Comparison of ENCODE assay signal across 7 mouse cellular contexts in the genomic region with DNA sequence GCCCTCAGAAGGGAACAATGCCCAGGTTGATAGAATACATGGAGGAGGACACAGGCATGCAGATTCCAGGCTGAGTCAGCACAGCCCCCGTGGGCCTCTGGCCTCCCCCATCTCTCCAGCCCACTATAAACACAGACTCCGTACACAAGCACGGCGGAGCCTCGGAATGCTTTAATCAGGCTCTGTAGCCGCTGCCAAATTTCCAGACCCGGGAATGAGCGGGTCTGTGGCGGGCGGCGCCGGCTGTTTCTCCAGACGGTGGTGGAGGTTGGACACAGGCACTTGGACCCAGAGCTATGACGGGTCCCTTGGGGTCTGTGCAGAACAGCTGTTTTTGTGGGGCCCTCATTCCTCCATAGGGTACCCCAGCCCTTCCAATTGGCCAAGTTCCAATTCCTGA. TPM values are rescaled to one million over a fixed set of nuclear protein-coding genes. Genes with fewer than 3 reads are reported as not detected.
DNase-seq lines count a peak whose midpoint lies in the region; ATAC-seq lines count a peak whose summit lies in the region.

No protein-coding gene starts in this region.

- H3K4me1 ChIP-seq in lung, embryonic 16.5 days (replicated peaks; ENCODE audit: control insufficient read depth, insufficient read depth, low read length) = peaks cover 23% of the 10 kb centered on the region
- peaks cover 23% of the 10 kb centered on the region for H3K4me1 ChIP-seq in forebrain, embryonic 16.5 days (replicated peaks; ENCODE audit: control insufficient read depth, insufficient read depth, low read length)
- peaks cover 43% of the 10 kb centered on the region for H3K4me1 ChIP-seq in intestine, embryonic 15.5 days (replicated peaks)

- no peak overlapping the region for H3K9ac ChIP-seq in lung, embryonic 16.5 days (ENCODE audit: low read length)
- H3K9ac ChIP-seq in forebrain, embryonic 16.5 days (replicated peaks; ENCODE audit: low read depth, low read length) = no peak overlapping the region
- H3K9ac ChIP-seq in intestine, embryonic 15.5 days = no peak overlapping the region

- no peak for DNase-seq in lung, adult 18-20 months
- peak; percentile 62 to 86 for DNase-seq in lung, postnatal 4 days
- no peak for DNase-seq in urinary bladder, postnatal 25 days (ENCODE audit: low spot score)

- H3K27me3 ChIP-seq in lung, embryonic 16.5 days (ENCODE audit: control insufficient read depth, insufficient read depth, low read depth, low read length) = no peaks in the 10 kb centered on the region
- no peaks in the 10 kb centered on the region for H3K27me3 ChIP-seq in forebrain, embryonic 16.5 days (replicated peaks; ENCODE audit: control insufficient read depth, insufficient read depth, low read length)
- H3K27me3 ChIP-seq in intestine, embryonic 15.5 days (replicated peaks) = no peaks in the 10 kb centered on the region

- H3K27ac ChIP-seq in lung, embryonic 16.5 days (ENCODE audit: low read length) = peak overlapping the region; percentile 42; the same call in 1 of the 2 replicates
- no peak overlapping the region for H3K27ac ChIP-seq in forebrain, embryonic 16.5 days (ENCODE audit: low read length)
- 0 out of 2 replicates have a peak overlapping the region, but pooled peaks have one; percentile 27 for H3K27ac ChIP-seq in intestine, embryonic 15.5 days

- H3K4me3 ChIP-seq in lung, embryonic 16.5 days (ENCODE audit: low read length) = no peak overlapping the region
- H3K4me3 ChIP-seq in forebrain, embryonic 16.5 days (replicated peaks; ENCODE audit: low read length) = no peak overlapping the region
- H3K4me3 ChIP-seq in intestine, embryonic 15.5 days (replicated peaks) = no peak overlapping the region

- ATAC-seq in lung, embryonic 16.5 days (ENCODE audit: low read depth) = peak; percentile 80
- ATAC-seq in forebrain, embryonic 16.5 days = peak; percentile 54; the same call in 1 of the 2 replicates
- ATAC-seq in intestine, embryonic 15.5 days = peak; percentile 37
- no peak for ATAC-seq in megakaryocyte, adult 5-6 weeks (ENCODE audit: poor library complexity, severe bottlenecking)

- WGBS in lung, embryonic 16.5 days = 17% methylated on average over 14 of the region's 14 CpGs
- 39% methylated on average over 14 of the region's 14 CpGs for WGBS in forebrain, embryonic 16.5 days
- 21% methylated on average over 14 of the region's 14 CpGs for WGBS in intestine, embryonic 15.5 days

- no peaks in the 10 kb centered on the region for H3K9me3 ChIP-seq in lung, embryonic 16.5 days (ENCODE audit: control insufficient read depth, low read length)
- no peaks in the 10 kb centered on the region for H3K9me3 ChIP-seq in forebrain, embryonic 16.5 days (ENCODE audit: control insufficient read depth, low read length)
- H3K9me3 ChIP-seq in intestine, embryonic 15.5 days = no peaks in the 10 kb centered on the region

- no peaks in the 10 kb centered on the region for H3K36me3 ChIP-seq in lung, embryonic 16.5 days (ENCODE audit: control insufficient read depth, insufficient read depth, low read length)
- no peaks in the 10 kb centered on the region for H3K36me3 ChIP-seq in forebrain, embryonic 16.5 days (ENCODE audit: control insufficient read depth, insufficient read depth)
- no peaks in the 10 kb centered on the region for H3K36me3 ChIP-seq in intestine, embryonic 15.5 days

- H3K4me2 ChIP-seq in lung, embryonic 16.5 days (ENCODE audit: low read depth, low read length) = no peak overlapping the region
- H3K4me2 ChIP-seq in forebrain, embryonic 16.5 days (ENCODE audit: low read length) = no peak overlapping the region
- no peak overlapping the region for H3K4me2 ChIP-seq in intestine, embryonic 15.5 days (replicated peaks)

RNA-seq across cellular contexts. Expression of a gene that starts 20.4 kb away (rescaled TPM):
- polyA plus RNA-seq in lung, embryonic 16.5 days (2015; fragmentation: Nextera tagmentation; extraction: Ambion mirVana) = 13.9 and 15.4 TPM in 2 replicates
- 41.1 and 51.0 TPM in 2 replicates for polyA plus RNA-seq in forebrain, embryonic 16.5 days (2015; fragmentation: Nextera tagmentation; extraction: Ambion mirVana)
- 14.8 and 15.0 TPM in 2 replicates for polyA plus RNA-seq in intestine, embryonic 15.5 days (2015; fragmentation: Nextera tagmentation; extraction: Ambion mirVana)
- total RNA-seq in megakaryocyte, adult 5-6 weeks (2015) = 2.7 and 3.9 TPM in 2 replicates
- total RNA-seq in megakaryocyte, adult 5-6 weeks (2017) = 2.2 TPM in 2 replicates

RNA-seq across cellular contexts. Expression of a gene that starts 45.6 kb away (rescaled TPM):
- polyA plus RNA-seq in lung, embryonic 16.5 days (2015; fragmentation: Nextera tagmentation; extraction: Ambion mirVana) = 0.68 and 0.75 TPM in 2 replicates
- 0.51 and 0.75 TPM in 2 replicates for polyA plus RNA-seq in forebrain, embryonic 16.5 days (2015; fragmentation: Nextera tagmentation; extraction: Ambion mirVana)
- polyA plus RNA-seq in intestine, embryonic 15.5 days (2015; fragmentation: Nextera tagmentation; extraction: Ambion mirVana) = 0.39 and 0.82 TPM in 2 replicates
- not detected in 2 replicates for total RNA-seq in megakaryocyte, adult 5-6 weeks (2015)
- 0.12 TPM in 1 of 2 replicates, not detected in the other for total RNA-seq in megakaryocyte, adult 5-6 weeks (2017)

RNA-seq across cellular contexts. Expression of a gene that starts 57.8 kb away (rescaled TPM):
- 28.8 and 29.4 TPM in 2 replicates for polyA plus RNA-seq in lung, embryonic 16.5 days (2015; fragmentation: Nextera tagmentation; extraction: Ambion mirVana)
- 23.1 and 26.2 TPM in 2 replicates for polyA plus RNA-seq in forebrain, embryonic 16.5 days (2015; fragmentation: Nextera tagmentation; extraction: Ambion mirVana)
- 18.7 and 20.8 TPM in 2 replicates for polyA plus RNA-seq in intestine, embryonic 15.5 days (2015; fragmentation: Nextera tagmentation; extraction: Ambion mirVana)
- 1.6 and 2.4 TPM in 2 replicates for total RNA-seq in megakaryocyte, adult 5-6 weeks (2015)
- total RNA-seq in megakaryocyte, adult 5-6 weeks (2017) = 3.6 and 5.4 TPM in 2 replicates

Comparison
In these comparisons a context has a peak if more than half of its experiments do, and no peak if none do; other contexts are left out.
1. DNase-seq: peak in lung, postnatal 4 days (2 of 2); none in lung, adult 18-20 months (0 of 2) and urinary bladder, postnatal 25 days (single experiment).